Mouse (Mus musculus) spleen, adult 2 months (tissue): ENCODE data around the gene Acacb.

Experiments used
- CTCF ChIP-seq: fragments of 200-500 bp; IDR thresholded peaks from 2 replicates; pipeline ENCODE4 v1.5.1; 2011; ENCODE audit warnings: mild to moderate bottlenecking, inconsistent platforms; ENCODE audit not compliant: insufficient read depth, insufficient read length, insufficient replicate concordance; ENCODE audit errors: extremely low read depth
- POLR2A ChIP-seq: fragments of 200-500 bp; IDR thresholded peaks from 2 replicates; pipeline ENCODE4 v1.6.1; 2011; ENCODE audit warnings: low read depth, low read length, inconsistent platforms

- TF ChIP-seq POLR2A (no peak), CTCF (no peak)
Measured at GRCm38 (mm10) chr5:114284604-114285397, 138.5 kb downstream of the Acacb start.
